Mouse (Mus musculus) neutrophil, adult 83 days (primary cell): ENCODE data around the gene Capzb. TPM values are rescaled to one million over a fixed set of nuclear protein-coding genes. Genes with fewer than 3 reads are reported as not detected.

Source experiments
- total RNA-seq, 2 experiments: library from RNA; stranded (reverse); gene quantifications; one replicate each; pipeline ENCODE4 v1.2.4; 2023

Capzb gene
- 100 to 1,000 TPM; 593 to 594 TPM for total RNA-seq

GRCm38 (mm10) chr4:139192499-139193175 lies at the start of gene Capzb:
TSS of gene Capzb (plus strand) at chr4:139192899.

DNA sequence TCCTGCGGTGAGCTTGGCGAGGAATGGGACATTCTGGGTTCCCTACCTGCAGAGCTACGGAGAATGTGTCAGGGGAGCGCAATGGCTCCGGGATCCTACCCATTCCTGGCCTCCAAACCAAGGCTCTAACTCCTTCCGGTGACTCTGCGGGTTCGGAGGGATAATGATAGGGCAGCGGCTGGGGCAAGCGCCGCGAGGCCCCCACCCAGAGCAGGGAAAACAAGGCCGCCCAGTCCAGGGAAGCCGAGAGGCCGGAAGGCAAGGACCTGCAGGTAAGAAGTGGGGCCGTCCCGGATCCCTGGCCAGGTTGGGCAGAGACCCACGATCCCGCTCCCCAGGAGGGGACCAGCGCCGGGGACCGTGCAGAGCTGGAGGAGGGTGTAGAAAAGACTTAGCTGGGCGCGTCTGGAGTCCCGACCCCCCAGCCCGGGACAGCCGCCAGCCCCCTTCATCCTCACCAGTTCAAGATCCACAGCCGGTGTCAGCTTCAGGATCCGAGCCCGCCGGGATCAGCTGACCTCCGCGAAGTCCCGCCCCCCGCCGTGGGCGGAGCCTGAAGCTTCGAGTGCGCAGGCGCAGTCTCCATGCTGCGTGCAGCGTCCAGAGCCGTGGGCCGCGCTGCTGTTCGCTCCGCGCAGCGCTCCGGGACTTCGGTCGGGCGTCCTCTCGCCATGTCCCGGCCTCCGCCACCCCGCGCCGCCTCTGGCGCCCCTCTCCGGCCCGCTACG lies 117.6 kb downstream of the Capzb start, which contains the start of the genes Pqlc2 and Akr7a5:
Gene Pqlc2, minus strand, starts transcription at position 538 of the 728 bp plus-strand sequence.
Gene Akr7a5, plus strand, starts transcription at position 574 of the 728 bp plus-strand sequence.

Other genes with a start within 250 kb of the Capzb start
- not detected for gene Rnf186, start 225.8 kb upstream of the Capzb start, total RNA-seq
- gene Tmco4, start 220.0 kb upstream of the Capzb start, total RNA-seq, result 10 to 100 TPM in 1 of 2 experiments, 1 to 10 TPM in 1; 9.2 to 11.4 TPM
- not detected for gene Htr6, start 117.3 kb upstream of the Capzb start, total RNA-seq
- gene Nbl1, start 99.9 kb upstream of the Capzb start, total RNA-seq, result under 1 TPM; 0.75 to 0.82 TPM
- gene Minos1, start 61.8 kb upstream of the Capzb start, total RNA-seq, result 100 to 1,000 TPM; 102 to 108 TPM
- gene Pqlc2, start 117.8 kb downstream of the Capzb start, total RNA-seq, result 1 to 10 TPM; 5.6 to 9.2 TPM
- gene Akr7a5, start 117.8 kb downstream of the Capzb start, total RNA-seq, result 1 to 10 TPM; 5.9 to 7.9 TPM
- 10 to 100 TPM; 30.6 to 32.1 TPM for gene Mrto4, start 159.7 kb downstream of the Capzb start, total RNA-seq
- 10 to 100 TPM; 22.7 to 26.4 TPM for gene Emc1, start 159.7 kb downstream of the Capzb start, total RNA-seq
- gene Ubr4, start 159.7 kb downstream of the Capzb start, total RNA-seq, result 100 to 1,000 TPM; 126 to 141 TPM